Mouse (Mus musculus) neural tube, embryonic 11.5 days (tissue): ENCODE results near the gene Plch1. TPM values are rescaled to one million over a fixed set of nuclear protein-coding genes. Genes with fewer than 3 reads are reported as not detected.

Experiments used
- ATAC-seq: fragments of 200-750 bp; cut with Nextera tagmentation; 2 replicates; pipeline ENCODE4 v1.8.0; 2017; ENCODE audit warnings: moderate number of reproducible peaks, mild to moderate bottlenecking, moderate TSS enrichment, moderate library complexity; ENCODE audit not compliant: insufficient read depth, low FRiP score, low TSS enrichment
- DNase-seq: peaks from one replicate; pipeline ENCODE4 v3.0.0-alpha.2; 2015; ENCODE audit warnings: low spot score
- H3K27ac ChIP-seq: fragments of 300-500 bp; sonication (generic); 2 replicates; pipeline ENCODE4 v1.5.1; 2014; ENCODE audit warnings: low read depth, mild to moderate bottlenecking, low read length
- H3K27me3 ChIP-seq: fragments of 300-500 bp; sonication (generic); 2 replicates; pipeline ENCODE4 v1.6.1; 2014; ENCODE audit warnings: mild to moderate bottlenecking, low read length, mixed read lengths; ENCODE audit not compliant: control insufficient read depth, insufficient read depth
- H3K36me3 ChIP-seq: fragments of 300-500 bp; sonication (generic); 2 replicates; pipeline ENCODE4 v1.6.1; 2014; ENCODE audit warnings: mild to moderate bottlenecking, low read length, moderate library complexity, mixed read lengths; ENCODE audit not compliant: control insufficient read depth, insufficient read depth
- H3K4me1 ChIP-seq: fragments of 300-500 bp; sonication (generic); 2 replicates; pipeline ENCODE4 v1.6.1; 2014; ENCODE audit warnings: low read length, mixed read lengths; ENCODE audit not compliant: control insufficient read depth, insufficient read depth
- H3K4me2 ChIP-seq: fragments of 300-500 bp; sonication (generic); 2 replicates; pipeline ENCODE4 v1.6.1; 2014; ENCODE audit warnings: low read depth, mild to moderate bottlenecking, moderate library complexity
- H3K4me3 ChIP-seq: fragments of 300-500 bp; sonication (generic); 2 replicates; pipeline ENCODE4 v1.5.1; 2014; ENCODE audit warnings: low read depth, low read length
- H3K9ac ChIP-seq: fragments of 300-500 bp; sonication (generic); 2 replicates; pipeline ENCODE4 v1.6.1; 2014; ENCODE audit warnings: mild to moderate bottlenecking, low read length
- H3K9me3 ChIP-seq: fragments of 300-500 bp; sonication (generic); 2 replicates; pipeline ENCODE4 v1.6.1; 2016; ENCODE audit warnings: low read length; ENCODE audit not compliant: control insufficient read depth
- WGBS: fragments of 180-500 bp; shearing (Covaris S2); extraction: QIAGEN DNeasy Blood & Tissue Kit; methylation state at CpG from one replicate; pipeline ENCODE4 v1.1.7; 2014; 5-methylcytosine and 5-hydroxymethylcytosine counted together
- polyA plus RNA-seq: library from polyadenylated mRNA; unstranded; fragments of >200 nt; fragmentation: Nextera tagmentation; extraction: Ambion mirVana; gene quantifications from 2 replicates; pipeline ENCODE4 v1.2.1, GENCODE M21; 2014

Gene Plch1
- polyA plus RNA-seq, 1 experiment from 2014 or later = 34.4 TPM

DNA sequence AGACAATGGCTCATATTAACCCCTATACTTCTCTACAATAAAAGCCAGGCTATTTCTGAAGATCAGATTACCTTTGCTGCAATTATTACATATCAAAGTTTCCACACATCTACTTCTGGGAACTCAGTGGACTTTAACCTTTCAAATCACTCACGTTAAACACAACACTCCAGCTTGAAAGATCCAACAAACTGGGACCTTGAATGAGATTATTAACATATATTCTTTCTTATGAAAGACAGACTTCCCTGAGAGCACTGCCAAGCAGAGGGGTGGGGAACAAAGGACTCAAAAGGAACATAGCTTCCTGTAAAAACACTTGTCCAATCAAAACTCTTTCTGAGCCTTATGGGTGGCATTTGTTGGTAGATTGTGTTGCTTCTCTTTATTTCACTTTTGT lies 85.1 kb downstream of the Plch1 start:
- WGBS = 79% methylated on average over 1 of the region's 1 CpGs
- Histone ChIP-seq H3K4me2 (no peak overlapping the region), H3K27ac (no peak overlapping the region), H3K9ac (no peak overlapping the region), H3K36me3 (no peaks in the 10 kb centered on the region), H3K4me1 (no peaks in the 10 kb centered on the region), H3K9me3 (no peaks in the 10 kb centered on the region), H3K27me3 (no peaks in the 10 kb centered on the region), H3K4me3 (no peak overlapping the region)
- no peak for ATAC-seq
- DNase-seq = no peak

DNA sequence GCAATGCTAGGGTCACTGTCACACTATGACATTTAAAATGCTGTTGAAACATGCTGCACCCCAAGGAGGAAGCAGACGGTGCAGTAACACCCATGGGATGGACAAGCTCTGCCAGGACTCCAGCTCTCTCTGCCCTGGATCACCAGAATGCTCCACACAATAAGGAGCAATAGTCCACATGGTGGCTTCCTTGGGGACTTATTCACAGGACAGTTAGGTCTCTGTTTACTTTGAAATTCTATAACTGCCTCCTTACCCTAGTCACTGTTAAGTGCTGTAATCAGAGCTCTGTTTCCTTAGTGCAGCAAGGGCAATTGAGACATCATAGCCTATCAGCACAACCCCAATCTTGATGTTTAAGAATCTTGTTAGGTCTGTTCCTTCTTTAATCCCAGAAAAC lies 92.4 kb downstream of the Plch1 start:
- DNase-seq (no peak), ATAC-seq (no peak)
- Histone ChIP-seq H3K27me3 (no peaks in the 10 kb centered on the region), H3K27ac (no peak overlapping the region), H3K4me3 (no peak overlapping the region), H3K4me1 (no peaks in the 10 kb centered on the region), H3K4me2 (no peak overlapping the region), H3K36me3 (no peaks in the 10 kb centered on the region), H3K9me3 (no peaks in the 10 kb centered on the region), H3K9ac (no peak overlapping the region)
- WGBS = 71% methylated on average over 1 of the region's 1 CpGs

DNA sequence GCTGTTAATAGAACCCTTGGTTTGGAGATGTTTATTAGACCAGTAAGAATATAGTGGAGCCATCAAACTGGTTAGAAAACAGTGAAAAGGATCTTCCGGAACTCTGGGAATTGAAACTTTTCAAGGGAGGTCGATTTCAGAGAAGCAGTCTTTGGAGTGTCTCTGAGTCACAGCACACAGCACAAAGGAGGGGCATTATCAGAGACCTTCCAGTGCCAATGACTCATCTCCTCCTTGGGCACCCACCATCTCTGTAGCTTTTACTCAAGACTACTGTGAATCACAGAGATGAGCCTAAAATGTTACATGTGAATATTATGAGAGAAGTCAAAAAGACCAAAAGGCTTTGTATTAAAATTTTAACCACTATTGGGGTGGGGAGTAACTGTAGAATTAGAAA lies 93.8 kb downstream of the Plch1 start:
- H3K9me3 ChIP-seq = no peaks in the 10 kb centered on the region
- no peak overlapping the region for H3K4me3 ChIP-seq
- no peak overlapping the region for H3K27ac ChIP-seq
- H3K9ac ChIP-seq = no peak overlapping the region
- ATAC-seq (no peak), DNase-seq (no peak)
- 93% methylated on average over 2 of the region's 2 CpGs for WGBS
- no peak overlapping the region for H3K4me2 ChIP-seq
- H3K36me3 ChIP-seq = no peaks in the 10 kb centered on the region
- H3K27me3 ChIP-seq = no peaks in the 10 kb centered on the region
- no peaks in the 10 kb centered on the region for H3K4me1 ChIP-seq

DNA sequence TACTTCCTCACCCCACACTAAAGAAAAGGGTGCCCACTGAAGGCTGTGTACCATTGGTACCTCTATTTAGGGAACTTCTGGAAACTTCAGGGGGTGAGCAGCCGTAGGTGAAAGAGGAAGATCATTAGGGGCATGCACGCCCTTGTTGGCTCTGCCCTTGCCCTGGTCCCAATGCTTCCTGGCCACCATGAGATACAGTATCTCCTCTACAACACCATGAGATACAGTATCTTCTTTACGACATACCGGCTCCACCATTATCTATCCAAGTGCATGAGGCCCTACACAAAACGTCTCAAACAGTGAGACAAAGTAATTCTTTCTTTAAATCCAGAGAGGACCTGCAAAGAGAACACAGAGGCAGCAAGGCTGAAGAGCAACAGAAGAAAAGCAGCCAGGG lies 98.6 kb downstream of the Plch1 start:
- Histone ChIP-seq H3K27me3 (no peaks in the 10 kb centered on the region), H3K9ac (no peak overlapping the region), H3K4me3 (no peak overlapping the region), H3K36me3 (no peaks in the 10 kb centered on the region), H3K4me2 (no peak overlapping the region), H3K4me1 (no peaks in the 10 kb centered on the region), H3K9me3 (no peaks in the 10 kb centered on the region), H3K27ac (no peak overlapping the region)
- no peak for DNase-seq
- ATAC-seq = no peak
- 85% methylated on average over 5 of the region's 5 CpGs for WGBS

DNA sequence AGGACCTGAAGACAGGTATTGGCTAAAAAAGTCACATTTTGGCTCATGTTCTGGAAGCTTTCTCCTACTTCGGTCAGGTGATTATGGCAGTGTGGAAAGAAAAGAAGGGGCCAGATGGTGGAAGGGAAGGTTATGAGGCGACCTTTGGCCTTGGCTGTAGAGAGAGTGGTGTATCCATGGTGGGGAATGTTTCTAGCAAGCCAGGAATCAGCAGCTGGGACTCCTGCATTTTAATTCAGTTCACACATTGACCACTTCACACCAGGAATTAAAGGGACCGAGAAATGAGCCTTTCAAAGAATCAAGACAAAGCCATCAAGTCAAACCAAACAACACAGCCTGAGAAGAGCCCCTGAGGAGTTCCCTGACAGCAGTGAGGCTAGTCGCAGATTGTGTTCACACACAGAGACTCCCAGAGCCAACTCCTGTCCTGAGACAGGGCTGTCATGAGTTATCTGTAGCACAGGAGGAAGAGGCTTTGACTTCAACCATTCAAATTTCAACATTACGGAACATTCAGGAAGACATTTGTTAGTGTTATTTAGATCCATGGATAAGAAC lies 112.4 kb downstream of the Plch1 start:
- ATAC-seq (peak; percentile 39; the same call in 1 of the 2 replicates), DNase-seq (no peak)
- H3K4me2 ChIP-seq = no peak overlapping the region
- H3K4me3 ChIP-seq = no peak overlapping the region
- no peaks in the 10 kb centered on the region for H3K27me3 ChIP-seq
- H3K9ac ChIP-seq = no peak overlapping the region
- 47% methylated on average over 5 of the region's 5 CpGs for WGBS
- H3K9me3 ChIP-seq = no peaks in the 10 kb centered on the region
- peaks cover 10% of the 10 kb centered on the region for H3K4me1 ChIP-seq
- H3K27ac ChIP-seq = no peak overlapping the region
- no peaks in the 10 kb centered on the region for H3K36me3 ChIP-seq

DNA sequence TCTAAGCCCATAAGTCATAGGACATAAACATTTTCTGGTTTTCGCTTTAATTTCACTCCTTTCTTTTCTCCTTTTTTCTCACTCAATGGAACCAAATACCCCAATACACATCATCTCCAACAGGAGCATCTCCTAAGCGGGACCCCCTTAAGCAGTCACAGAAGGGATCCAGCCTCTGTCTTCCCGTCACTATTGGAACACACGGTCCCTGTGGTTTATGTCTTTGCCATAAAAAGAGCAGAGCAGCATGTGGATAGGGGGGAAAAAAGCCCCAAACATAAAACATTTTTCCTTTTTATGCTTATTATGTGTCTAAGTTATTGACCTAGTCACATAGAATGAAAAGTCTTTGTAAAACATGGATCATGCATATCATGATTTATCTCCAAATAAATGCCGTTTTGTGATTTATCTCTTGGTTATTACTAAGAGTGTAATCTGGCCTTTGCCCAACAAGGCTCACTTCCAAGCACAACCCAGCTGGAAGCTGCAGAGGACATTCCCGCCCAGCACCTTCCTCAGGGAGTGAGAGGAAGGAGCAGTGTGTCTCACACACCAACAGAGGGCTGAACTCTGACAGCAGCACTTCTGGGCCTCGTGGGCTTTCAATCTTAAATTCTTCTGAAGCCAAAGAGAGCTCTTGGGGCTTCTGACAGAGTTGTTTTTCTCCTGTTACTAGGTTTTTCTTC lies 126.5 kb downstream of the Plch1 start:
- Histone ChIP-seq H3K9me3 (no peaks in the 10 kb centered on the region), H3K4me1 (no peaks in the 10 kb centered on the region), H3K4me3 (no peak overlapping the region), H3K9ac (no peak overlapping the region), H3K4me2 (no peak overlapping the region), H3K36me3 (no peaks in the 10 kb centered on the region), H3K27me3 (no peaks in the 10 kb centered on the region), H3K27ac (no peak overlapping the region)
- WGBS = 74% methylated on average over 7 of the region's 7 CpGs
- DNase-seq (no peak), ATAC-seq (no peak)

DNA sequence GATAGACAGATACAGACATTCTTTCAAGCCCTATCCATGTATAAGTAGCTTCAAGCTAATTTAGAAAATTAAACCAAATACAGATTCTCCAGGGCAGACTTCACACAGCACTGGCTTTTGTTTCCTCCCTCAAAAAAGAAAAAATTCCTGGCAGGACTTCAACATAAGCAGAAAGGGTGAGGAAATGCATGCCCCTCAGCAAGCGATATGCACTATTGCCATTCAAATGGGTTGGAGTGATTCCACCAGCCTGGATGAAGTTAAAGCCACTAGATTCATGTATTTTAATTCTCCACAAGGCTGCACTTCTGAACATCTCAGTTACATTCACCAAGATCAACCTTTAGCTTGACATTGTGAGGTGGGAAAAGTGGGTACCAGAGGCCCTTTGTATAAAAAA lies 138.5 kb downstream of the Plch1 start:
- ATAC-seq = no peak
- Histone ChIP-seq H3K4me3 (no peak overlapping the region), H3K36me3 (no peaks in the 10 kb centered on the region), H3K27ac (no peak overlapping the region), H3K27me3 (no peaks in the 10 kb centered on the region), H3K4me1 (no peaks in the 10 kb centered on the region), H3K9me3 (no peaks in the 10 kb centered on the region), H3K4me2 (no peak overlapping the region), H3K9ac (no peak overlapping the region)
- DNase-seq = no peak
- 88% methylated on average over 1 of the region's 1 CpGs for WGBS

DNA sequence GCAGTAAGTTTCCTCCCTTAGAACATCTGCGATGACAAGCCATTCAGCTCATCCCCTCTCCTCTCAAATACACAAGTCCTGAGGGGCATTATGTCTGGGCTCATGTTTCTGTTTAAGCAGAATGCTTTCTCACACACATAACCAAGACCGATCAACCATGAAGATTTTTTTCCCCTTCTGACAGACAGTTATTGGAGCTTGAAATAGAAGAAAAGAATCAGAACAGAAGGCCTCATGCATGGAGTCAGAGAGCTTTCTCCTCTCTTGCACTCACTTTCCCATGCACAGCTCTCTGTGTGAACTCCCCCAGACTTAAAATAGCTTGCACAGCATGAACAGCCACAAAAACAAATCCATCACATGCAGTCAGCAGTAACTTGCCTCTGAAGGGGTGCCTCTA lies 159.2 kb downstream of the Plch1 start:
- Histone ChIP-seq H3K9ac (no peak overlapping the region), H3K27ac (no peak overlapping the region), H3K4me2 (no peak overlapping the region), H3K36me3 (no peaks in the 10 kb centered on the region), H3K4me1 (no peaks in the 10 kb centered on the region; the same call in 1 of the 2 replicates), H3K9me3 (no peaks in the 10 kb centered on the region), H3K4me3 (no peak overlapping the region), H3K27me3 (no peaks in the 10 kb centered on the region)
- peak; percentile 36 for DNase-seq
- ATAC-seq = peak; percentile 23; the same call in 1 of the 2 replicates
- 50% methylated on average over 2 of the region's 2 CpGs for WGBS

DNA sequence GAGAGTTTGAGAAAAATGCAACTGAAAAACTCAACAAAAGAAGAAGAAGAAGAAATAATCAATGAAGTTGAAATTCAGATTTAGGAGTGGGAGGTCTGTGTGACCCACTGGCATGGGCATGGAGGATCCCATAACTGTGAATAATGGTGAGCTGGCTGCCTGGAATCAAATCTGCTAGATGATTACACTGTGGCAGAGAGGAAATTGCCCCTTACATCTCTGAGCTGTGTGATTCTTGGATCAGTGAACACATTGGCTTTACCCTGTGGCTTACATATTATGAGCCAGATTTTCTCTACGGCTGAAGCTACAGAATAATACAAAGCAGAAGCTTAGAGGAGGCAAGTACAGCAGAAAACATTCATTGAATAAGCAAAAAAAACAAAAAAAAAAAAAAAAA lies 170.9 kb downstream of the Plch1 start:
- no peak overlapping the region for H3K4me3 ChIP-seq
- H3K27me3 ChIP-seq = no peaks in the 10 kb centered on the region
- H3K4me2 ChIP-seq = no peak overlapping the region
- no peaks in the 10 kb centered on the region for H3K36me3 ChIP-seq
- H3K9ac ChIP-seq = no peak overlapping the region
- DNase-seq (no peak), ATAC-seq (no peak)
- H3K9me3 ChIP-seq = no peaks in the 10 kb centered on the region
- H3K27ac ChIP-seq = no peak overlapping the region
- WGBS = 93% methylated on average over 1 of the region's 1 CpGs
- H3K4me1 ChIP-seq = no peaks in the 10 kb centered on the region
